Mouse (Mus musculus): Measurements from ENCODE around the gene 1110008L16Rik. TPM values are rescaled to one million over a fixed set of nuclear protein-coding genes. Genes with fewer than 3 reads are reported as not detected.
"Not testable (repeated sequence)": the region's sequence is repeated elsewhere in the genome, so short reads cannot be mapped to it uniquely, and the experiment has no call there.

1110008L16Rik gene
- polyA plus RNA-seq (2011; ENCODE audit: insufficient read depth, insufficient read length, low replicate concordance, missing spikeins), result 5.7 and 7.9 TPM in 2 replicates

DNA sequence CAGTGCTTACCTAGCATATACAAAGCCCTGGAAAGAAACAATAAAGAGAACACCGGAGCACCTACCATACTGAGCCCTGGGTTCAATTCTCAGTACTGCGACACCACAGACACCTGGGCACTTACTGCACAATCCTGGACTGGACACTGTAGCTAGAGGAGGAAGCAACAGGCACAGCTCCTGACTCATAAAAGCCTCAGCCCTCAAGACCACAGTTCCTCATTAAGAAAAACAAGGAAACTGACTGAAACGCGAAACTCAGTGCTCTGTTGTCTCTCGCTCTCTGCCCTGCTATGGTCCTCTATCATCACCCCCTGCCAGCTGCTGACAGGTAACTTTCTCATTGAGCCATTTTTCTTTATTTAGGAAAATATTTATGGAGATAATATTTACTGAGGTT is at the start of gene 1110008L16Rik:
Gene 1110008L16Rik (plus strand): TSS at position 242 of the 400 bp plus-strand sequence.
- H3K4me3 ChIP-seq (replicated peaks; ENCODE audit: control insufficient read depth, low read depth, low read length), result no peak within 1 kb of the TSS
- WGBS, result 33% methylated on average over 5 of the region's 5 CpGs
- TF ChIP-seq CTCF (IDR thresholded peaks at IDR 0.05; ENCODE audit: control insufficient read depth, insufficient read depth, low read length), result no peak
- no peak for TF ChIP-seq POLR2A (IDR thresholded peaks at IDR 0.05; ENCODE audit: borderline replicate concordance, control insufficient read depth, low read depth, low read length)

DNA sequence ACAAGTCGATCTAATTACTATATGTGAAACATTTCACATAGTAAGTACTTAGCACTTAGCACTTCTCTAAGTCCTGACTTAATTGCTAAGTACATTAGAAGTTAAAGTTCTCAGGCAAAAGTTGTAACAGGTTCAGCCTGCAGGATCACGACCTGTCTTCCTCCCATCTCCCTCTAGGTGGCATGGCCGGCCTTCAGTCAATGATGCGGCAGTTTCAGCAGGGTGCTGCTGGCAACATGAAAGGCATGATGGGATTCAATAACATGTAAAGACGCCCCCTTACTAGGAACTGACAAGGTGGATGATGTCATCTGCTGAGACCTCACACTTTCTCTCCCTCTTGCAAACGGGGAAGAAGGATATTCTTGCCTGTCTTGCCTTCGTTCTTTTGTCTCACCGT is 37.4 kb upstream of the 1110008L16Rik start:
- WGBS, result no CpG with 5 or more reads among the region's 8 CpGs
- H3K27ac ChIP-seq (ENCODE audit: control insufficient read depth, insufficient read depth, low read depth, low read length, poor library complexity); H3K4me1 ChIP-seq (ENCODE audit: control insufficient read depth, insufficient read depth, low read length); H3K4me3 ChIP-seq (replicated peaks; ENCODE audit: control insufficient read depth, low read depth, low read length): not testable (repeated sequence)

More for the DNA sequence above, at the start of gene 1110008L16Rik:
- H3K4me1 ChIP-seq (ENCODE audit: control insufficient read depth, insufficient read depth, low read length), result no peaks in the 10 kb centered on the region; the same call in 1 of the 2 replicates
- H3K27ac ChIP-seq (ENCODE audit: control insufficient read depth, insufficient read depth, low read depth, low read length, poor library complexity), result no peak within 1 kb of the TSS

DNA sequence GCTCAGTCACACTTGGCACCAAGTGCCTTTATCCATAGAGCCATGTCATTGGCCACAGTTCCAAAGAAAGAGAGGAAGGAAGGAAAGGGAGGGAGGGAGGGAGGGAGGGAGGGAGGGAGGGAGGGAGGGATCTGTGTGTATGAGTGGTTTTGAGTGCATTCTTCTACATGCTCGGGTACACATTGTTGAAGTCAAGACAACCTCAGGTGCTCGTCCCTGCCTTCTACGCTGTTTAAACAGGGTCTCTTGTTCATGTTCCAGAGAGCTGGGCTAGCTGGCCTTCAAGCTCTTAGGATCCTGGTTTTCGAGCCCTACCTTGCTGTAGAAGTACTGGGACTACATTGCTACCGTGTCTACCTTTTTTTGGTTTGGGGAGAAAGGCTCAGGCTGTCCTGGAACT is 36.0 kb upstream of the 1110008L16Rik start:
- no CpG with 5 or more reads among the region's 5 CpGs for WGBS
- H3K27ac ChIP-seq (ENCODE audit: control insufficient read depth, insufficient read depth, low read depth, low read length, poor library complexity); H3K4me3 ChIP-seq (replicated peaks; ENCODE audit: control insufficient read depth, low read depth, low read length): not testable (repeated sequence)

DNA sequence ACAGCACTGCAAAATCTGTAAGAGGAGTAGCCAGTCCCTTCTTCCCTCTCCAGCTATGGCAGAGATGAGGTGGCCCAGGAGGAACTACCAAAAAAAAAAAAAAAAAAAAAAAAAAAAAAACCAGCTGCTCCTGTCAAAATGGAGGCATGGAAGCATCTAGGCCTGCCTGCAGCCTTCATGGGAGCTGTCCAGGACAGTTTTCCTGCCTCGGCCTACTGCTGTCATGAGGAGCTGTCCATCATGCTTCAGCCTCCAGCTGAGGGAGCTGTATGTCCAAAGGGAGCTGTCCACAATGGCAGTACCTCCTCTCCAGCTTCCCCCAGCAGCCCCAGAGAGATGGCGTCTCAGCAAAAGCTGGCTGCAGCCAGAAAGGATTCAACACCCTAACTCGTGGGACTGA is 27.1 kb upstream of the 1110008L16Rik start:
- TF ChIP-seq POLR2A (IDR thresholded peaks at IDR 0.05; ENCODE audit: borderline replicate concordance, control insufficient read depth, low read depth, low read length), result no peak
- no peak for TF ChIP-seq CTCF (IDR thresholded peaks at IDR 0.05; ENCODE audit: control insufficient read depth, insufficient read depth, low read length)
- H3K27ac ChIP-seq (ENCODE audit: control insufficient read depth, insufficient read depth, low read depth, low read length, poor library complexity), result no peak overlapping the region
- no peaks in the 10 kb centered on the region for H3K4me1 ChIP-seq (ENCODE audit: control insufficient read depth, insufficient read depth, low read length)
- 79% methylated on average over 3 of the region's 3 CpGs for WGBS
- H3K4me3 ChIP-seq (replicated peaks; ENCODE audit: control insufficient read depth, low read depth, low read length), result no peak overlapping the region

More for the DNA sequence above, 36.0 kb upstream of the 1110008L16Rik start:
- not testable (repeated sequence) for H3K4me1 ChIP-seq (ENCODE audit: control insufficient read depth, insufficient read depth, low read length)

DNA sequence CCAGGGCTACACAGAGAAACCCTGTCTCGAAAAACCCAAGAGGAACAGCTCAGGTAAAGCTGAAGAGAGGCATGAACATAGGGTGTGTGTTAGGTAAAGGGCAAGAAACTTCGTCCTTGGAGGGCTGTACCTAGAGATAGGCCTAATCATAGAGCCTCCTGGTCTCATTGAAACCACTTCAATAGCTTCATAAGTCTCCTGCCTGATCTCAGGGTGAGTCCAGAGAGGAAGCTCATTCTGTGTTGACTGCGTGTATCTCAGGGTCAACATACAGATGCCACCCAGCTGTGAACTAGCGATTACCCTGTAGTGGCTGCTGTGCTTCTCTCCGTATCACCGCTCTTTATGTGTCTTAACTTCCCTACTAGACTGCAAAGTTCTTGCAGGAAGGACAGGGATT is 21.8 kb upstream of the 1110008L16Rik start:
- not testable (repeated sequence) for H3K4me1 ChIP-seq (ENCODE audit: control insufficient read depth, insufficient read depth, low read length); H3K27ac ChIP-seq (ENCODE audit: control insufficient read depth, insufficient read depth, low read depth, low read length, poor library complexity); H3K4me3 ChIP-seq (replicated peaks; ENCODE audit: control insufficient read depth, low read depth, low read length)
- 78% methylated on average over 3 of the region's 6 CpGs for WGBS

DNA sequence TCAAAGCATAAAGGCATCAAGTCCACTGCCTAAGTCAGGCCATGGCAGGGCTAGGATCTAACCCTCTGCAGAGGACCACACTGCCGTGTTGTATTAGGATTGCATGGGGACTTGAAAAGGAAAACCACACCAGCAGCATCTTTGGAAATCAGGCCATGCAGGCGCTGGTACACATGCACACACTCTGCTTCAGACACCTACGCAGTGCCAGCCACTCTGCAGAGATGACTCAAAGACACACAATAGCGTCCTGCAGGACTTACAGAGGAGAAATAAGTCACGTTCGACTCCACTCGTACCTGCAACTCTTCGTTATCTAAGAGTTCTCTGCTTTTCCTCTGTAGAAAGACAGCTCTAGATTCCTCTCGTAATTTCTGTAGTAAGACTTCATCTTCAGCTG is 1.3 kb upstream of the 1110008L16Rik start:
- H3K4me1 ChIP-seq (ENCODE audit: control insufficient read depth, insufficient read depth, low read length), result no peaks in the 10 kb centered on the region; the same call in 1 of the 2 replicates
- WGBS, result 93% methylated on average over 9 of the region's 9 CpGs
- no peak overlapping the region for H3K4me3 ChIP-seq (replicated peaks; ENCODE audit: control insufficient read depth, low read depth, low read length)
- TF ChIP-seq CTCF (IDR thresholded peaks at IDR 0.05; ENCODE audit: control insufficient read depth, insufficient read depth, low read length) (no peak), POLR2A (IDR thresholded peaks at IDR 0.05; ENCODE audit: borderline replicate concordance, control insufficient read depth, low read depth, low read length) (no peak)
- no peak overlapping the region for H3K27ac ChIP-seq (ENCODE audit: control insufficient read depth, insufficient read depth, low read depth, low read length, poor library complexity)

DNA sequence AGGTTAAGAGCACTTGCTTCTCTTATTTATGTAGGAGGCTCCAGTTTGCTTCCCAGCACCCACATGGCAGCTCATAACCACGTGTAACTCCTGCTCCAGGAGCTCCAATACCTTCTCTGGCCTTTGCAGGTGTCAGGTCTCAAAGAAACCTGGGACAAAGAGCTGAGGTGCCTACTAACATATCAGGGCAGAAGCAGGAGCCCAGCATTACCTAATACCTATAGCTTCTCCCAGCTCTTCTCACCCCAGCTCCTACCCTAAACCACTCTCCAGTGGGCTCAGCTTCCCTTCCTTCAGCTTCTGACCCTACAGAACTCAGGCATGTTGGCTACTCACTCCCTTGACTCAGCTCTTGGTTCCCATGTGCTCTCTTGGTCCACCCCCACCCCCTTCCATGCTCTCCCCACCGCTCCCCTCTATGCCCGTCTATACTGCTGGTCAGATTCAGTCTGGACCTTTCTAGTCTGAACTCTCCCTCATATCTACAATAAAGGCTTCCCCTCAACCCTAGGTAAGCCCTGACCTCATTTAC is 1.5 kb downstream of the 1110008L16Rik start:
- Histone ChIP-seq H3K4me1 (ENCODE audit: control insufficient read depth, insufficient read depth, low read length) (no peaks in the 10 kb centered on the region; the same call in 1 of the 2 replicates), H3K4me3 (replicated peaks; ENCODE audit: control insufficient read depth, low read depth, low read length) (no peak overlapping the region), H3K27ac (ENCODE audit: control insufficient read depth, insufficient read depth, low read depth, low read length, poor library complexity) (no peak overlapping the region)
- no peak for TF ChIP-seq CTCF (IDR thresholded peaks at IDR 0.05; ENCODE audit: control insufficient read depth, insufficient read depth, low read length)
- TF ChIP-seq POLR2A (IDR thresholded peaks at IDR 0.05; ENCODE audit: borderline replicate concordance, control insufficient read depth, low read depth, low read length), result no peak
- 57% methylated on average over 3 of the region's 3 CpGs for WGBS

DNA sequence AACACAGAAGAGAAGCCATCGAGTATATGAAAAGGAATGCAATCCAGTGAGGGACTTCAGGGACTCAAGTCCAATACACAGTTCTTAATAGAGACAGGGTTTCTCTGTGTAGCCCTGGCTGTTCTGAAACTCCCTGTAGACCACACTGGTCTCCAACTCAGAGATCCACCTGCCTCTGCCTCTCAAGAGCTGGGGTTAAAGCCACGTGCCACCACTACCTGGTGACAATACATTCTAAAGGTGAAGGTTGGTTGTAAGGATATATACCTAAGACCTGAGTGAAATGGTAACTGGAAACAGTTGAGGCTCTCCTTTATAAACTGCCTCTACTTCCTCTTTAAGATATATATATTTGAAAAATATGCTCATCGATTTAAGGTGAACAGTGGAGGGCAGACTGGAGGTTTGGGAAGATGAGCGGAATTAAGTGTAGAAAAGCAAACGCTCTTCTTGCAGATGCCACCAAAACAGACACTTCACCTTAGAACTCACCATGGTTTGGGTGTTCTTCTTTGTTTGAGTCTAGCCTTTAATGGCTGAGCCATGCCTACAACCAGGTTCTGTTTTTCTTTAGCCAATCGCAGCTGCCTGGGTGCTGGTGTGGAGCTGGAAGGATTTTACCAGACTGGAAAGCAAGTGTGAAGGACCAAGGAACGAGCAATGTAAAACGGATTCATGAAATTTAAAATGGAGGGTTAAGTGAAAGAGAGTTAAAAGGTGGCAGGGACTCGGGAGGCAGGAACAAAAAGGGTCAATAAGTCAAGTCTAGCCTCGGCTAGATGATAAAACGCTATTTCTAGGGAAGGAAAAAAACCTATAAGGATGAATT is 2.3 kb downstream of the 1110008L16Rik start:
- TF ChIP-seq POLR2A (IDR thresholded peaks at IDR 0.05; ENCODE audit: borderline replicate concordance, control insufficient read depth, low read depth, low read length) (no peak), CTCF (IDR thresholded peaks at IDR 0.05; ENCODE audit: control insufficient read depth, insufficient read depth, low read length) (no peak)
- H3K27ac ChIP-seq (ENCODE audit: control insufficient read depth, insufficient read depth, low read depth, low read length, poor library complexity), result peak overlapping the region; percentile 99; the same call in 1 of the 2 replicates
- WGBS, result 13% methylated on average over 11 of the region's 11 CpGs

More for the DNA sequence above, 2.3 kb downstream of the 1110008L16Rik start:
- H3K4me3 ChIP-seq (replicated peaks; ENCODE audit: control insufficient read depth, low read depth, low read length), result peak overlapping the region; percentile 66
- H3K4me1 ChIP-seq (ENCODE audit: control insufficient read depth, insufficient read depth, low read length), result no peaks in the 10 kb centered on the region; the same call in 1 of the 2 replicates
